Mouse (Mus musculus) embryonic facial prominence, embryonic 10.5 days (tissue): ENCODE measurements around the gene Crtc1. TPM values are rescaled to one million over a fixed set of nuclear protein-coding genes. Genes with fewer than 3 reads are reported as not detected.

Experiments
- DNase-seq: peaks from one replicate; pipeline ENCODE4 v3.0.0-alpha.2; 2017; ENCODE audit warnings: low spot score
- H3K27ac ChIP-seq: fragments of 300-500 bp; sonication (generic); replicated peaks from 2 replicates; pipeline ENCODE4 v1.5.1; 2016; ENCODE audit warnings: mild to moderate bottlenecking
- H3K27me3 ChIP-seq: fragments of 300-500 bp; sonication (generic); replicated peaks from 2 replicates; pipeline ENCODE4 v1.6.1; 2016; ENCODE audit warnings: low read depth, mild to moderate bottlenecking; ENCODE audit not compliant: poor library complexity, severe bottlenecking
- H3K36me3 ChIP-seq: fragments of 300-500 bp; sonication (generic); replicated peaks from 2 replicates; pipeline ENCODE4 v1.6.1; 2016; ENCODE audit warnings: mild to moderate bottlenecking, moderate library complexity
- H3K4me1 ChIP-seq: fragments of 300-500 bp; sonication (generic); 2 replicates; pipeline ENCODE4 v1.6.1; 2016
- H3K4me3 ChIP-seq: fragments of 300-500 bp; sonication (generic); 2 replicates; pipeline ENCODE4 v1.5.1; 2016; ENCODE audit warnings: mild to moderate bottlenecking, moderate library complexity
- H3K9me3 ChIP-seq: fragments of 300-500 bp; sonication (generic); 2 replicates; pipeline ENCODE4 v1.6.1; 2016; ENCODE audit warnings: mild to moderate bottlenecking
- WGBS: fragments of 180-500 bp; shearing (Covaris S2); methylation state at CpG from one replicate; pipeline ENCODE4 v1.1.7; 2016; 5-methylcytosine and 5-hydroxymethylcytosine counted together
- polyA plus RNA-seq: library from polyadenylated mRNA; unstranded; fragments of >200 nt; fragmentation: Nextera tagmentation; extraction: Ambion mirVana; gene quantifications from 2 replicates; pipeline ENCODE4 v1.2.1, GENCODE M21; 2016

Gene Crtc1
- polyA plus RNA-seq, 1 experiment from 2014 or later, result 20.6 TPM

DNA sequence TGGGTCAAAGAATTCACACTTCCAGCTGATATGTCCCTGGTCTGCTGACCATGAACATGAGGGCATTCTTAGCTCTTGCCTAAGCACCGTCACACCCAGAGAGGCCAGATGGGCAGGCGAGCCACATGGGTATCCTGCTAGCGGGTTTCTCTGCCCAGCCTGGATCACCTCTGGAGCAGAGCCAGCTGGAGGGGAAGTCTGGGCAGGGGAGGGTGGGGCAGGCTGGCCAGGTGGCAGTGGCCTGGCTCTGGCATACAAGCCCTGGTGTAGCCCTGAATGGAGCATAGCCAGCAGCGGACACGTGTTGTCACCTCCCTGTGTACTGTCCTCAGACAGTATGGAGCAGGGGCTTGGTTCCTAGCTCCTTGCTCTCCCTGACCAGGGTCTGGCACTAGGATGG, 43.7 kb downstream of the Crtc1 start:
- no peaks in the 10 kb centered on the region for H3K9me3 ChIP-seq
- no peak overlapping the region for H3K27ac ChIP-seq
- no peak overlapping the region for H3K4me3 ChIP-seq
- no peaks in the 10 kb centered on the region for H3K27me3 ChIP-seq
- no peak for DNase-seq
- 88% methylated on average over 5 of the region's 5 CpGs for WGBS
- peaks cover 6% of the 10 kb centered on the region for H3K4me1 ChIP-seq
- H3K36me3 ChIP-seq, result peaks cover 41% of the 10 kb centered on the region

GRCm38 (mm10) chr8:70394269-70394998, 44.9 kb downstream of the Crtc1 start:
- H3K4me3 ChIP-seq, result no peak overlapping the region
- peaks cover 39% of the 10 kb centered on the region for H3K36me3 ChIP-seq
- H3K4me1 ChIP-seq, result peaks cover 6% of the 10 kb centered on the region
- no peak overlapping the region for H3K27ac ChIP-seq
- no peak for DNase-seq
- H3K27me3 ChIP-seq, result no peaks in the 10 kb centered on the region
- 82% methylated on average over 8 of the region's 8 CpGs for WGBS
- H3K9me3 ChIP-seq, result no peaks in the 10 kb centered on the region

DNA sequence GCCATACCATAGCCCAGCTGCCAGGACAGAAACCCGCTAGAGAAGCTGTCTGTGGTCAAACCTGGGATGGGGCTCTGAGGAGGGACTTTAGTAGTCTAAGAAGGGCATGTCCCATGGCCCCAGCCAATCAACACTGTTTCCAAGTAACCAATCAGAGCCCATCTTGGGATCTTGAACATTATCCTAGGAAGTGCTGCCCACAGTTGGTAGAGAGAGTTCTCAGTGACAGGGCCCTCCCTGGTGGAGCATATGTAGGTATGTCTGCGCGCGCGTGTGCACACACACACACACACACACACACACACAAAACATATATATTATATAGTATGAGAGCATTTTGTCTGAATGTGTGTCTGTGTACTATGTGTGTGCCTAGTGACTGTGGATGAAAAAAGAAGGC, 46.3 kb downstream of the Crtc1 start:
- H3K27me3 ChIP-seq, result no peaks in the 10 kb centered on the region
- H3K9me3 ChIP-seq, result no peaks in the 10 kb centered on the region
- H3K36me3 ChIP-seq, result peaks cover 48% of the 10 kb centered on the region
- H3K4me1 ChIP-seq, result peaks cover 12% of the 10 kb centered on the region
- WGBS, result 80% methylated on average over 5 of the region's 5 CpGs
- H3K4me3 ChIP-seq, result no peak overlapping the region
- no peak overlapping the region for H3K27ac ChIP-seq
- no peak for DNase-seq

- peaks cover 72% of the 10 kb centered on the region for H3K36me3 ChIP-seq
- no peak overlapping the region for H3K4me3 ChIP-seq
- H3K27ac ChIP-seq, result no peak overlapping the region
- 91% methylated on average over 2 of the region's 2 CpGs for WGBS
- no peaks in the 10 kb centered on the region for H3K9me3 ChIP-seq
- peaks cover 19% of the 10 kb centered on the region for H3K4me1 ChIP-seq
- DNase-seq, result no peak
- H3K27me3 ChIP-seq, result no peaks in the 10 kb centered on the region
Measured at GRCm38 (mm10) chr8:70389678-70390077, 49.7 kb downstream of the Crtc1 start.

- Histone ChIP-seq H3K27me3 (peaks cover 40% of the 10 kb centered on the region), H3K9me3 (no peaks in the 10 kb centered on the region), H3K4me3 (no peak overlapping the region), H3K36me3 (peaks cover 38% of the 10 kb centered on the region), H3K27ac (no peak overlapping the region), H3K4me1 (peaks cover 13% of the 10 kb centered on the region; the same call in 1 of the 2 replicates)
- 56% methylated on average over 3 of the region's 3 CpGs for WGBS
- peak; percentile 68 for DNase-seq
Measured at GRCm38 (mm10) chr8:70383287-70383686, 56.1 kb downstream of the Crtc1 start.

DNA sequence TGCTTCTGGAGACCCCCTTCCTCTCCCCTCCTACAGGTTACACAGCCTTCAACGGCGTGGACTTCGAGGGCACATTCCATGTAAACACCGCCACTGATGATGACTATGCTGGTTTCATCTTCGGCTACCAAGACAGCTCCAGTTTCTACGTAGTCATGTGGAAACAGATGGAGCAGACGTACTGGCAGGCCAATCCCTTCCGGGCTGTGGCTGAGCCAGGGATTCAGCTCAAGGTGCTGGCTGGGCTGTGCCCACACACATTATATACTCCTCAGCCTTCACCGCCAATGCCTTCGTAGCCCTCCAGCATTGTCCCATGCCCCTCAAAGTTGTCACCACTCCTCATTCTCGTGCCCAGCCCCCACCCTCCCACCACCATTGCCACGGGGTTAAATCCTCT, 59.3 kb downstream of the Crtc1 start:
- no peak for DNase-seq
- Histone ChIP-seq H3K9me3 (no peaks in the 10 kb centered on the region), H3K4me1 (peaks cover 18% of the 10 kb centered on the region), H3K27me3 (peaks cover 72% of the 10 kb centered on the region), H3K4me3 (no peak overlapping the region), H3K36me3 (peaks cover 7% of the 10 kb centered on the region), H3K27ac (no peak overlapping the region)
- 83% methylated on average over 12 of the region's 12 CpGs for WGBS

DNA sequence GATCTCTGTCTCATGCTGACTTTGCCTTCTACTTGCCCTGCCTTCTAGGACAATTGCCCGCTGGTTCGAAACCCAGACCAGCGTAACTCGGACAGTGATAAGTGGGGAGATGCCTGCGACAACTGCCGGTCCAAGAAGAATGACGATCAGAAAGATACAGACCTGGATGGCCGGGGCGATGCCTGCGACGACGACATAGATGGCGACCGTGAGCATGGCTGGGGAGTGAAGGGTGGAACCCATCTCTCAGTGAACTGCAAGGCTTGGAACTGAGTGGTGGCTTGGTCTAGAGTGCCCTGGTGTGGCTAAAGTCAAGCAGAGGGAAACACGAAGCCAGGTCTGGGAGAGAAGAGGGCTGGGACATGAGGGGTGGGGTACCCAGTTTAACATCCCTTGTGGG, 62.3 kb downstream of the Crtc1 start:
- Histone ChIP-seq H3K27ac (no peak overlapping the region), H3K27me3 (peaks cover 99% of the 10 kb centered on the region), H3K36me3 (no peaks in the 10 kb centered on the region), H3K4me1 (peaks cover 41% of the 10 kb centered on the region), H3K4me3 (no peak overlapping the region), H3K9me3 (no peaks in the 10 kb centered on the region)
- DNase-seq, result no peak
- 13% methylated on average over 15 of the region's 15 CpGs for WGBS

DNA sequence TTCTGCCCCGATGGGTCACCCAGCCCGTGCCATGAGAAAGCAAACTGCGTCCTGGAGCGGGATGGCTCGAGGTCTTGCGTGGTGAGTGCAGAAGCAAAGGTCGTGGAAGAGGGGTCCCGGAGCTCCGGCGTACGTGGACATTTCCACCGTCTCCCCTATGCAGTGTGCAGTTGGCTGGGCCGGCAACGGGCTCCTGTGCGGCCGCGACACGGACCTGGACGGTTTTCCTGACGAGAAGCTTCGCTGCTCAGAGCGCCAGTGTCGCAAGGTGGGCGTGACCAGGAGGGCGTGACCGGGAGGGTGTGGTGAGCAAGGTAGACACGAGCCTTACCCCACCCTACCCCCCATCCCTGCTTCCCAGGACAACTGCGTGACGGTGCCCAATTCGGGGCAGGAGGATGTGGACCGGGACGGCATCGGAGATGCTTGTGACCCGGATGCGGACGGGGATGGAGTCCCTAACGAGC, 63.1 kb downstream of the Crtc1 start:
- Histone ChIP-seq H3K9me3 (no peaks in the 10 kb centered on the region), H3K4me3 (peak overlapping the region; percentile 37), H3K36me3 (no peaks in the 10 kb centered on the region), H3K4me1 (peaks cover 43% of the 10 kb centered on the region), H3K27ac (no peak overlapping the region), H3K27me3 (peaks cover 99% of the 10 kb centered on the region)
- peak; percentile 44 for DNase-seq
- 6% methylated on average over 37 of the region's 37 CpGs for WGBS

GRCm38 (mm10) chr8:70375212-70375859, 64.0 kb downstream of the Crtc1 start:
- Histone ChIP-seq H3K9me3 (no peaks in the 10 kb centered on the region), H3K4me3 (peak overlapping the region; percentile 56), H3K36me3 (no peaks in the 10 kb centered on the region), H3K27ac (no peak overlapping the region), H3K27me3 (peaks cover 99% of the 10 kb centered on the region), H3K4me1 (peaks cover 45% of the 10 kb centered on the region)
- DNase-seq, result peak; percentile 28
- 8% methylated on average over 35 of the region's 35 CpGs for WGBS

GRCm38 (mm10) chr8:70374318-70374927, 65.0 kb downstream of the Crtc1 start:
- H3K4me1 ChIP-seq, result peaks cover 46% of the 10 kb centered on the region
- peak overlapping the region; percentile 14; the same call in 1 of the 2 replicates for H3K27ac ChIP-seq
- peaks cover 95% of the 10 kb centered on the region for H3K27me3 ChIP-seq
- H3K36me3 ChIP-seq, result no peaks in the 10 kb centered on the region
- WGBS, result under 1% methylated on average over 53 of the region's 53 CpGs
- H3K9me3 ChIP-seq, result no peaks in the 10 kb centered on the region
- peak; percentile 85 for DNase-seq
- H3K4me3 ChIP-seq, result peak overlapping the region; percentile 56

- H3K27ac ChIP-seq, result no peak within 1 kb of the TSS
- 3% methylated on average over 47 of the region's 47 CpGs for WGBS
- DNase-seq, result peak; percentile 40
Measured at GRCm38 (mm10) chr8:70373397-70374317, 65.7 kb downstream of the Crtc1 start, which contains the start of gene Comp. Gene Comp (plus strand): TSS chr8:70373558.

DNA sequence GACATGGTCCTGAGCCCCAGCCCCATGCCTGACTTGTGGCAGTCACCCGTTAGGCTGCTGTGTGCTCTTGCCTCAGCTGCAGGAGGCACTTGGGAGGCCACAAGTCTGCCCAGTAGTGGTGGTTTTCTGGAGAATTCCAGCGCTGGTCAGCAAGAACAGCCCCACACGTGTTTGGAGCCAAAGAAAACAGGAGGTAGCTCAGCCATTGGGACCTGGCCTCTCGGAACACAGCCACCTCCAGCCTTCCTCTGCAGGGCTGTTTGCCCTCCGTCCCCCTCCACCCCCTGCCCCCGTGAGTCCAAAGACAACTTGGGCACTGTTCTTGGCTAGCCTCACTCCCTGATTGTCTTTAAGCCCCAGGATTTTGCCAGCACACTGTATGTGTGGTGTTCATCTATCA, 67.4 kb downstream of the Crtc1 start:
- Histone ChIP-seq H3K27ac (no peak overlapping the region), H3K36me3 (no peaks in the 10 kb centered on the region), H3K27me3 (peaks cover 73% of the 10 kb centered on the region), H3K4me1 (peaks cover 46% of the 10 kb centered on the region), H3K4me3 (no peak overlapping the region; the same call in 1 of the 2 replicates), H3K9me3 (no peaks in the 10 kb centered on the region)
- DNase-seq, result no peak
- WGBS, result 28% methylated on average over 6 of the region's 6 CpGs

More at GRCm38 (mm10) chr8:70373397-70374317, 65.7 kb downstream of the Crtc1 start, which contains the start of gene Comp:
- H3K4me1 ChIP-seq, result peaks cover 46% of the 10 kb centered on the region
- H3K9me3 ChIP-seq, result no peaks in the 10 kb centered on the region
- peaks cover 90% of the 10 kb centered on the region for H3K27me3 ChIP-seq
- H3K36me3 ChIP-seq, result no peaks in the 10 kb centered on the region
- H3K4me3 ChIP-seq, result peak within 1 kb of the TSS; percentile 56
